Mouse (Mus musculus) mouse trophoblast stem cell (cell line): ENCODE measurements around the gene Gm20834.
"Not testable (repeated sequence)": the region's sequence is repeated elsewhere in the genome, so short reads cannot be mapped to it uniquely, and the experiment has no call there.

Source experiments
- in situ Hi-C, 2 experiments: fragments of 300-500 bp; cut with MseI, MboI; formaldehyde crosslinking; loops; 2 replicates in 1 of 2; 3 replicates in 1 of 2; pipeline ENCODE4 v1.15.1; 2025

The Gm20834 gene

GRCm38 (mm10) chrY:10324489-10324888, at the start of gene Gm20834:
Gene Gm20834, minus strand, starts transcription at chrY:10324589.
- in situ Hi-C loops: not testable (repeated sequence)
